Mouse (Mus musculus) embryonic facial prominence, embryonic 10.5 days (tissue): Measurements from ENCODE around the gene Tbl2. TPM values are rescaled to one million over a fixed set of nuclear protein-coding genes. Genes with fewer than 3 reads are reported as not detected.

Experiments
- DNase-seq: peaks from one replicate; pipeline ENCODE4 v3.0.0-alpha.2; 2017; ENCODE audit warnings: low spot score
- H3K27ac ChIP-seq: fragments of 300-500 bp; sonication (generic); replicated peaks from 2 replicates; pipeline ENCODE4 v1.5.1; 2016; ENCODE audit warnings: mild to moderate bottlenecking
- H3K27me3 ChIP-seq: fragments of 300-500 bp; sonication (generic); replicated peaks from 2 replicates; pipeline ENCODE4 v1.6.1; 2016; ENCODE audit warnings: low read depth, mild to moderate bottlenecking; ENCODE audit not compliant: poor library complexity, severe bottlenecking
- H3K36me3 ChIP-seq: fragments of 300-500 bp; sonication (generic); replicated peaks from 2 replicates; pipeline ENCODE4 v1.6.1; 2016; ENCODE audit warnings: mild to moderate bottlenecking, moderate library complexity
- H3K4me1 ChIP-seq: fragments of 300-500 bp; sonication (generic); 2 replicates; pipeline ENCODE4 v1.6.1; 2016
- H3K4me3 ChIP-seq: fragments of 300-500 bp; sonication (generic); 2 replicates; pipeline ENCODE4 v1.5.1; 2016; ENCODE audit warnings: mild to moderate bottlenecking, moderate library complexity
- H3K9me3 ChIP-seq: fragments of 300-500 bp; sonication (generic); 2 replicates; pipeline ENCODE4 v1.6.1; 2016; ENCODE audit warnings: mild to moderate bottlenecking
- WGBS: fragments of 180-500 bp; shearing (Covaris S2); methylation state at CpG from one replicate; pipeline ENCODE4 v1.1.7; 2016; 5-methylcytosine and 5-hydroxymethylcytosine counted together
- polyA plus RNA-seq: library from polyadenylated mRNA; unstranded; fragments of >200 nt; fragmentation: Nextera tagmentation; extraction: Ambion mirVana; gene quantifications from 2 replicates; pipeline ENCODE4 v1.2.1, GENCODE M21; 2016

Gene Tbl2
- polyA plus RNA-seq, 1 experiment from 2014 or later: 21.3 TPM

GRCm38 (mm10) chr5:135179616-135180015 lies 30.2 kb downstream of the Tbl2 start:
- no peak for DNase-seq
- peaks cover 89% of the 10 kb centered on the region for H3K36me3 ChIP-seq
- H3K27ac ChIP-seq: no peak overlapping the region
- no peaks in the 10 kb centered on the region for H3K4me1 ChIP-seq
- H3K4me3 ChIP-seq: no peak overlapping the region
- 93% methylated on average over 7 of the region's 7 CpGs for WGBS
- no peaks in the 10 kb centered on the region for H3K27me3 ChIP-seq
- peaks cover 2% of the 10 kb centered on the region; the same call in 1 of the 2 replicates for H3K9me3 ChIP-seq

GRCm38 (mm10) chr5:135180796-135181195 lies 31.3 kb downstream of the Tbl2 start:
- H3K4me3 ChIP-seq: no peak overlapping the region
- H3K27ac ChIP-seq: no peak overlapping the region
- 91% methylated on average over 14 of the region's 14 CpGs for WGBS
- H3K4me1 ChIP-seq: no peaks in the 10 kb centered on the region
- peaks cover 77% of the 10 kb centered on the region for H3K36me3 ChIP-seq
- peaks cover 6% of the 10 kb centered on the region; the same call in 1 of the 2 replicates for H3K9me3 ChIP-seq
- no peak for DNase-seq
- H3K27me3 ChIP-seq: no peaks in the 10 kb centered on the region

GRCm38 (mm10) chr5:135181776-135182175 lies 32.3 kb downstream of the Tbl2 start:
- Histone ChIP-seq H3K27me3 (no peaks in the 10 kb centered on the region), H3K4me3 (no peak overlapping the region), H3K9me3 (peaks cover 6% of the 10 kb centered on the region; the same call in 1 of the 2 replicates), H3K27ac (no peak overlapping the region), H3K36me3 (peaks cover 69% of the 10 kb centered on the region), H3K4me1 (0 out of 2 replicates have a peak, but pooled peaks cover 5% of the 10 kb centered on the region)
- no peak for DNase-seq
- WGBS: 76% methylated on average over 6 of the region's 6 CpGs

- no peak for DNase-seq
- Histone ChIP-seq H3K9me3 (peaks cover 6% of the 10 kb centered on the region; the same call in 1 of the 2 replicates), H3K4me1 (0 out of 2 replicates have a peak, but pooled peaks cover 5% of the 10 kb centered on the region), H3K4me3 (no peak overlapping the region), H3K27ac (0 out of 2 replicates have a peak overlapping the region, but pooled peaks have one; percentile 19), H3K36me3 (peaks cover 54% of the 10 kb centered on the region), H3K27me3 (no peaks in the 10 kb centered on the region)
- 62% methylated on average over 8 of the region's 8 CpGs for WGBS
These were observed 33.8 kb downstream of the Tbl2 start for GRCm38 (mm10) chr5:135183131-135183861.

- Histone ChIP-seq H3K9me3 (peaks cover 6% of the 10 kb centered on the region; the same call in 1 of the 2 replicates), H3K27me3 (no peaks in the 10 kb centered on the region), H3K27ac (no peak overlapping the region), H3K36me3 (peaks cover 49% of the 10 kb centered on the region), H3K4me3 (no peak overlapping the region), H3K4me1 (peaks cover 21% of the 10 kb centered on the region)
- 98% methylated on average over 3 of the region's 3 CpGs for WGBS
- DNase-seq: no peak
These were observed 35.6 kb downstream of the Tbl2 start for GRCm38 (mm10) chr5:135185016-135185415.

GRCm38 (mm10) chr5:135185596-135185995 lies 36.1 kb downstream of the Tbl2 start:
- no peaks in the 10 kb centered on the region for H3K27me3 ChIP-seq
- H3K27ac ChIP-seq: peak overlapping the region; percentile 98; the same call in 1 of the 2 replicates
- H3K36me3 ChIP-seq: peaks cover 49% of the 10 kb centered on the region
- WGBS: 36% methylated on average over 3 of the region's 3 CpGs
- H3K4me3 ChIP-seq: no peak overlapping the region
- H3K9me3 ChIP-seq: peaks cover 6% of the 10 kb centered on the region; the same call in 1 of the 2 replicates
- no peak for DNase-seq
- H3K4me1 ChIP-seq: peaks cover 27% of the 10 kb centered on the region

- whole genome bisulfite sequencing: 22% methylated on average over 10 of the region's 10 CpGs
- H3K27ac ChIP-seq: peak overlapping the region; percentile 98
- no peak for DNase-seq
These were observed 36.8 kb downstream of the Tbl2 start for GRCm38 (mm10) chr5:135186231-135186620.

GRCm38 (mm10) chr5:135186621-135187348 lies 37.3 kb downstream of the Tbl2 start, which contains the start of gene Baz1b:
Baz1b (plus strand) TSS chr5:135187264.
- Histone ChIP-seq H3K27ac (peak within 1 kb of the TSS; percentile 98), H3K36me3 (peaks cover 48% of the 10 kb centered on the region), H3K9me3 (peaks cover 6% of the 10 kb centered on the region; the same call in 1 of the 2 replicates), H3K27me3 (no peaks in the 10 kb centered on the region), H3K4me3 (peak within 1 kb of the TSS; percentile 98), H3K4me1 (peaks cover 32% of the 10 kb centered on the region)
- under 1% methylated on average over 57 of the region's 57 CpGs for WGBS
- peak; percentile 99 for DNase-seq

More at GRCm38 (mm10) chr5:135186231-135186620, 36.8 kb downstream of the Tbl2 start:
- Histone ChIP-seq H3K4me3 (peak overlapping the region; percentile 98), H3K36me3 (peaks cover 48% of the 10 kb centered on the region), H3K9me3 (peaks cover 6% of the 10 kb centered on the region; the same call in 1 of the 2 replicates), H3K27me3 (no peaks in the 10 kb centered on the region), H3K4me1 (peaks cover 28% of the 10 kb centered on the region)

- no peak for DNase-seq
- peaks cover 6% of the 10 kb centered on the region; the same call in 1 of the 2 replicates for H3K9me3 ChIP-seq
- H3K27me3 ChIP-seq: no peaks in the 10 kb centered on the region
- peak overlapping the region; percentile 98 for H3K4me3 ChIP-seq
- peak overlapping the region; percentile 98 for H3K27ac ChIP-seq
- under 1% methylated on average over 102 of the region's 102 CpGs for WGBS
- H3K4me1 ChIP-seq: peaks cover 37% of the 10 kb centered on the region
- peaks cover 48% of the 10 kb centered on the region for H3K36me3 ChIP-seq
These were observed 38.1 kb downstream of the Tbl2 start for GRCm38 (mm10) chr5:135187349-135188213.

GRCm38 (mm10) chr5:135188214-135188554 lies 38.7 kb downstream of the Tbl2 start:
- 2% methylated on average over 8 of the region's 8 CpGs for WGBS
- Histone ChIP-seq H3K36me3 (peaks cover 48% of the 10 kb centered on the region), H3K27ac (peak overlapping the region; percentile 98), H3K27me3 (no peaks in the 10 kb centered on the region), H3K4me3 (peak overlapping the region; percentile 98), H3K9me3 (peaks cover 6% of the 10 kb centered on the region; the same call in 1 of the 2 replicates), H3K4me1 (peaks cover 41% of the 10 kb centered on the region)
- no peak for DNase-seq

GRCm38 (mm10) chr5:135189281-135190022 lies 40.0 kb downstream of the Tbl2 start:
- H3K36me3 ChIP-seq: peaks cover 56% of the 10 kb centered on the region
- peaks cover 43% of the 10 kb centered on the region for H3K4me1 ChIP-seq
- peak overlapping the region; percentile 98 for H3K4me3 ChIP-seq
- peaks cover 5% of the 10 kb centered on the region; the same call in 1 of the 2 replicates for H3K9me3 ChIP-seq
- no peaks in the 10 kb centered on the region for H3K27me3 ChIP-seq
- WGBS: 63% methylated on average over 2 of the region's 2 CpGs
- DNase-seq: no peak
- H3K27ac ChIP-seq: peak overlapping the region; percentile 40; the same call in 1 of the 2 replicates
